Mouse (Mus musculus): ENCODE data around the gene Unc45b. TPM values are rescaled to one million over a fixed set of nuclear protein-coding genes. Genes with fewer than 3 reads are reported as not detected.

Gene Unc45b
- 10 to 100 TPM in 1 of 2 experiments, 1 to 10 TPM in 1; 7.6 to 10.0 TPM for total RNA-seq (2021)
- long read RNA-seq, experiment 1, partial matches to known transcripts, result 2 of 13 reads
- long read RNA-seq, experiment 1, other reads (novel, unspliced or antisense), result 9 of 13 reads
- long read RNA-seq, experiment 2, partial matches to known transcripts, result 0 of 7 reads
- long read RNA-seq, experiment 2, other reads (novel, unspliced or antisense), result 7 of 7 reads

GRCm38 (mm10) chr11:82910250-82910649, at the start of gene Unc45b:
Gene Unc45b, plus strand, starts transcription at chr11:82910550.
- DNase-seq, result no peak

GRCm38 (mm10) chr11:82860759-82861158, 49.6 kb upstream of the Unc45b start:
- no peak for DNase-seq

- peak in 1 of 2 experiments; percentile 14 for DNase-seq
Measured at GRCm38 (mm10) chr11:82861558-82861957, 48.8 kb upstream of the Unc45b start.

- DNase-seq, result no peak
Measured at GRCm38 (mm10) chr11:82862638-82863037, 47.7 kb upstream of the Unc45b start.

- no peak for DNase-seq
Measured at GRCm38 (mm10) chr11:82863059-82863458, 47.3 kb upstream of the Unc45b start.

- DNase-seq, result no peak
Measured at GRCm38 (mm10) chr11:82863488-82863931, 46.8 kb upstream of the Unc45b start.

- no peak for DNase-seq
Measured at GRCm38 (mm10) chr11:82865957-82866356, 44.4 kb upstream of the Unc45b start.

- no peak for DNase-seq
Measured at GRCm38 (mm10) chr11:82866850-82867564, 43.3 kb upstream of the Unc45b start.

GRCm38 (mm10) chr11:82867956-82868355, 42.4 kb upstream of the Unc45b start:
- no peak for DNase-seq

GRCm38 (mm10) chr11:82869506-82870172, 40.7 kb upstream of the Unc45b start:
- DNase-seq, result no peak

GRCm38 (mm10) chr11:82870173-82871030, 39.9 kb upstream of the Unc45b start:
- DNase-seq, result peak; percentile 45 to 59

GRCm38 (mm10) chr11:82871031-82871446, 39.3 kb upstream of the Unc45b start, which contains the start of gene Rffl:
Gene Rffl, minus strand, starts transcription at chr11:82871210.
- DNase-seq, result peak; percentile 94 to 98

GRCm38 (mm10) chr11:82874924-82875323, 35.4 kb upstream of the Unc45b start:
- no peak for DNase-seq

- DNase-seq, result no peak
Measured at GRCm38 (mm10) chr11:82875631-82876030, 34.7 kb upstream of the Unc45b start.

- DNase-seq, result no peak
Measured at GRCm38 (mm10) chr11:82877726-82878344, 32.5 kb upstream of the Unc45b start.

GRCm38 (mm10) chr11:82883180-82883579, 27.2 kb upstream of the Unc45b start:
- DNase-seq, result no peak

- no peak for DNase-seq
Measured at GRCm38 (mm10) chr11:82886559-82886958, 23.8 kb upstream of the Unc45b start.

- peak in 1 of 2 experiments; percentile 41 for DNase-seq
Measured at GRCm38 (mm10) chr11:82888491-82888946, 21.8 kb upstream of the Unc45b start.

GRCm38 (mm10) chr11:82889524-82890341, 20.6 kb upstream of the Unc45b start:
- peak; percentile 17 to 26 for DNase-seq

GRCm38 (mm10) chr11:82890342-82890762, 20.0 kb upstream of the Unc45b start, which contains the start of gene Rad51d:
Gene Rad51d, minus strand, starts transcription at chr11:82890614.
- DNase-seq, result peak; percentile 96 to 98
